Mouse (Mus musculus) neural tube, embryonic 15.5 days (tissue): ENCODE measurements around the gene Zfp62. TPM values are rescaled to one million over a fixed set of nuclear protein-coding genes. Genes with fewer than 3 reads are reported as not detected.
"Not testable (repeated sequence)": the region's sequence is repeated elsewhere in the genome, so short reads cannot be mapped to it uniquely, and the experiment has no call there.

Experiments
- ATAC-seq: fragments of 200-750 bp; cut with Nextera tagmentation; 2 replicates; pipeline ENCODE4 v1.8.0; 2017; ENCODE audit warnings: mild to moderate bottlenecking, moderate TSS enrichment, moderate library complexity; ENCODE audit not compliant: low FRiP score
- H3K27ac ChIP-seq: fragments of 300-500 bp; sonication (generic); replicated peaks from 2 replicates; pipeline ENCODE4 v1.5.1; 2015; ENCODE audit warnings: mild to moderate bottlenecking, inconsistent platforms
- H3K27me3 ChIP-seq: fragments of 300-500 bp; sonication (generic); replicated peaks from 2 replicates; pipeline ENCODE4 v1.6.1; 2015; ENCODE audit warnings: inconsistent platforms
- H3K36me3 ChIP-seq: fragments of 300-500 bp; sonication (generic); 2 replicates; pipeline ENCODE4 v1.6.1; 2015; ENCODE audit warnings: inconsistent platforms
- H3K4me1 ChIP-seq: fragments of 300-500 bp; sonication (generic); 2 replicates; pipeline ENCODE4 v1.6.1; 2015; ENCODE audit warnings: inconsistent platforms
- H3K4me2 ChIP-seq: fragments of 300-500 bp; sonication (generic); 2 replicates; pipeline ENCODE4 v1.6.1; 2015; ENCODE audit warnings: inconsistent platforms, mild to moderate bottlenecking, moderate library complexity
- H3K4me3 ChIP-seq: fragments of 300-500 bp; sonication (generic); replicated peaks from 2 replicates; pipeline ENCODE4 v1.5.1; 2015; ENCODE audit warnings: mild to moderate bottlenecking, inconsistent platforms
- H3K9ac ChIP-seq: fragments of 300-500 bp; sonication (generic); replicated peaks from 2 replicates; pipeline ENCODE4 v1.6.1; 2015; ENCODE audit warnings: mild to moderate bottlenecking, inconsistent platforms
- H3K9me3 ChIP-seq: fragments of 300-500 bp; sonication (generic); replicated peaks from 2 replicates; pipeline ENCODE4 v1.6.1; 2016; ENCODE audit warnings: inconsistent platforms
- WGBS: fragments of 180-500 bp; shearing (Covaris S2); methylation state at CpG from one replicate; pipeline ENCODE4 v1.1.7; 2015; ENCODE audit warnings: mixed read lengths; 5-methylcytosine and 5-hydroxymethylcytosine counted together
- polyA plus RNA-seq: library from polyadenylated mRNA; unstranded; fragments of >200 nt; fragmentation: Nextera tagmentation; extraction: Ambion mirVana; gene quantifications from 2 replicates; pipeline ENCODE4 v1.2.1, GENCODE M21; 2015

Zfp62 gene
- 33.6 and 38.2 TPM in 2 replicates for polyA plus RNA-seq

GRCm38 (mm10) chr11:49203129-49203768 is at the start of gene Zfp62:
Gene Zfp62 (plus strand): TSS chr11:49203292.
- peaks cover 22% of the 10 kb centered on the region for H3K4me1 ChIP-seq
- H3K4me2 ChIP-seq: peak within 1 kb of the TSS; percentile 90
- H3K27me3 ChIP-seq: no peaks in the 10 kb centered on the region
- H3K36me3 ChIP-seq: peaks cover 3% of the 10 kb centered on the region; the same call in 1 of the 2 replicates
- peak within 1 kb of the TSS; percentile 97 for H3K27ac ChIP-seq
- ATAC-seq: peak; percentile 94
- 0% methylated on average over 47 of the region's 47 CpGs for WGBS
- H3K4me3 ChIP-seq: peak within 1 kb of the TSS; percentile 92
- H3K9me3 ChIP-seq: no peaks in the 10 kb centered on the region
- peak within 1 kb of the TSS; percentile 92 for H3K9ac ChIP-seq

GRCm38 (mm10) chr11:49154077-49154476 is 49.0 kb upstream of the Zfp62 start, which contains the start of gene Olfr1394:
Gene Olfr1394 (plus strand): TSS chr11:49154377.
- Histone ChIP-seq H3K36me3 (no peaks in the 10 kb centered on the region), H3K9ac (no peak within 1 kb of the TSS), H3K4me1 (no peaks in the 10 kb centered on the region), H3K27ac (no peak within 1 kb of the TSS), H3K4me2 (no peak within 1 kb of the TSS), H3K9me3 (no peaks in the 10 kb centered on the region), H3K27me3 (no peaks in the 10 kb centered on the region), H3K4me3 (no peak within 1 kb of the TSS)
- 88% methylated on average over 1 of the region's 1 CpGs for WGBS
- ATAC-seq: no peak

- H3K36me3 ChIP-seq: no peaks in the 10 kb centered on the region
- no peak overlapping the region for H3K9ac ChIP-seq
- H3K4me3 ChIP-seq: no peak overlapping the region
- WGBS: 87% methylated on average over 2 of the region's 2 CpGs
- no peak overlapping the region for H3K27ac ChIP-seq
- H3K4me2 ChIP-seq: no peak overlapping the region
- H3K27me3 ChIP-seq: no peaks in the 10 kb centered on the region
- no peaks in the 10 kb centered on the region for H3K4me1 ChIP-seq
- no peak for ATAC-seq
- H3K9me3 ChIP-seq: no peaks in the 10 kb centered on the region
These were observed 46.0 kb upstream of the Zfp62 start for GRCm38 (mm10) chr11:49156821-49157814.

GRCm38 (mm10) chr11:49168839-49169611 is 34.1 kb upstream of the Zfp62 start:
- 5% methylated on average over 49 of the region's 50 CpGs for WGBS
- H3K4me3 ChIP-seq: peak overlapping the region; percentile 46
- H3K27ac ChIP-seq: no peak overlapping the region
- peak overlapping the region; percentile 27; the same call in 1 of the 2 replicates for H3K9ac ChIP-seq
- peak overlapping the region; percentile 73 for H3K4me2 ChIP-seq
- peaks cover 19% of the 10 kb centered on the region for H3K27me3 ChIP-seq
- H3K36me3 ChIP-seq: no peaks in the 10 kb centered on the region
- peaks cover 8% of the 10 kb centered on the region for H3K4me1 ChIP-seq
- peaks cover 5% of the 10 kb centered on the region; the same call in 1 of the 2 replicates for H3K9me3 ChIP-seq
- ATAC-seq: peak; percentile 86

GRCm38 (mm10) chr11:49170576-49170975 is 32.5 kb upstream of the Zfp62 start:
- WGBS: 89% methylated on average over 4 of the region's 4 CpGs
- peaks cover 4% of the 10 kb centered on the region; the same call in 1 of the 2 replicates for H3K9me3 ChIP-seq
- H3K36me3 ChIP-seq: no peaks in the 10 kb centered on the region
- H3K4me3 ChIP-seq: no peak overlapping the region
- peaks cover 8% of the 10 kb centered on the region for H3K4me1 ChIP-seq
- no peak overlapping the region for H3K27ac ChIP-seq
- no peak overlapping the region for H3K9ac ChIP-seq
- H3K27me3 ChIP-seq: peaks cover 19% of the 10 kb centered on the region
- no peak overlapping the region for H3K4me2 ChIP-seq
- ATAC-seq: no peak

GRCm38 (mm10) chr11:49175345-49175744 is 27.7 kb upstream of the Zfp62 start:
- H3K27me3 ChIP-seq: no peaks in the 10 kb centered on the region
- H3K4me2 ChIP-seq: no peak overlapping the region
- no peaks in the 10 kb centered on the region for H3K9me3 ChIP-seq
- H3K9ac ChIP-seq: no peak overlapping the region
- no peak overlapping the region for H3K27ac ChIP-seq
- no peak overlapping the region for H3K4me3 ChIP-seq
- 90% methylated on average over 8 of the region's 8 CpGs for WGBS
- no peaks in the 10 kb centered on the region for H3K4me1 ChIP-seq
- ATAC-seq: no peak
- H3K36me3 ChIP-seq: no peaks in the 10 kb centered on the region

GRCm38 (mm10) chr11:49176047-49176779 is 26.9 kb upstream of the Zfp62 start:
- ATAC-seq: not testable (repeated sequence)

GRCm38 (mm10) chr11:49183172-49183571 is 19.9 kb upstream of the Zfp62 start:
- no peak for ATAC-seq
- WGBS: 77% methylated on average over 1 of the region's 1 CpGs

More at GRCm38 (mm10) chr11:49176047-49176779, 26.9 kb upstream of the Zfp62 start:
- H3K4me1 ChIP-seq, H3K9me3 ChIP-seq, H3K27ac ChIP-seq, H3K27me3 ChIP-seq, H3K36me3 ChIP-seq, H3K4me2 ChIP-seq, H3K9ac ChIP-seq, H3K4me3 ChIP-seq: not testable (repeated sequence)
- WGBS: 53% methylated on average over 4 of the region's 4 CpGs

GRCm38 (mm10) chr11:49186452-49186851 is 16.6 kb upstream of the Zfp62 start:
- Histone ChIP-seq H3K4me3 (no peak overlapping the region), H3K4me2 (no peak overlapping the region), H3K9me3 (no peaks in the 10 kb centered on the region), H3K36me3 (no peaks in the 10 kb centered on the region), H3K4me1 (no peaks in the 10 kb centered on the region), H3K27ac (no peak overlapping the region), H3K9ac (no peak overlapping the region), H3K27me3 (0 out of 2 replicates have a peak, but pooled peaks cover 2% of the 10 kb centered on the region)
- 82% methylated on average over 6 of the region's 6 CpGs for WGBS
- no peak for ATAC-seq

More at GRCm38 (mm10) chr11:49183172-49183571, 19.9 kb upstream of the Zfp62 start:
- Histone ChIP-seq H3K36me3 (no peaks in the 10 kb centered on the region), H3K4me2 (no peak overlapping the region), H3K4me1 (no peaks in the 10 kb centered on the region), H3K4me3 (no peak overlapping the region), H3K9me3 (no peaks in the 10 kb centered on the region), H3K27me3 (0 out of 2 replicates have a peak, but pooled peaks cover 2% of the 10 kb centered on the region), H3K9ac (no peak overlapping the region), H3K27ac (no peak overlapping the region)

- H3K27ac ChIP-seq: no peak within 1 kb of the TSS
- 83% methylated on average over 8 of the region's 8 CpGs for WGBS
- H3K27me3 ChIP-seq: 0 out of 2 replicates have a peak, but pooled peaks cover 2% of the 10 kb centered on the region
- no peaks in the 10 kb centered on the region for H3K4me1 ChIP-seq
- no peak for ATAC-seq
- no peak within 1 kb of the TSS for H3K9ac ChIP-seq
- no peak within 1 kb of the TSS for H3K4me2 ChIP-seq
- H3K9me3 ChIP-seq: no peaks in the 10 kb centered on the region
- no peaks in the 10 kb centered on the region for H3K36me3 ChIP-seq
- no peak within 1 kb of the TSS for H3K4me3 ChIP-seq
These were observed 16.1 kb upstream of the Zfp62 start, which contains the start of gene Btnl9 for GRCm38 (mm10) chr11:49186955-49187488. Gene Btnl9 (minus strand): TSS chr11:49187159.
